Mouse (Mus musculus): ENCODE measurements around the gene Cep72. TPM values are rescaled to one million over a fixed set of nuclear protein-coding genes. Genes with fewer than 3 reads are reported as not detected.
"Not testable (repeated sequence)": the region's sequence is repeated elsewhere in the genome, so short reads cannot be mapped to it uniquely, and the experiment has no call there.

The Cep72 gene
- polyA plus RNA-seq (2017; shearing (Covaris generic)), result 10 to 100 TPM; 10.2 to 11.0 TPM

DNA sequence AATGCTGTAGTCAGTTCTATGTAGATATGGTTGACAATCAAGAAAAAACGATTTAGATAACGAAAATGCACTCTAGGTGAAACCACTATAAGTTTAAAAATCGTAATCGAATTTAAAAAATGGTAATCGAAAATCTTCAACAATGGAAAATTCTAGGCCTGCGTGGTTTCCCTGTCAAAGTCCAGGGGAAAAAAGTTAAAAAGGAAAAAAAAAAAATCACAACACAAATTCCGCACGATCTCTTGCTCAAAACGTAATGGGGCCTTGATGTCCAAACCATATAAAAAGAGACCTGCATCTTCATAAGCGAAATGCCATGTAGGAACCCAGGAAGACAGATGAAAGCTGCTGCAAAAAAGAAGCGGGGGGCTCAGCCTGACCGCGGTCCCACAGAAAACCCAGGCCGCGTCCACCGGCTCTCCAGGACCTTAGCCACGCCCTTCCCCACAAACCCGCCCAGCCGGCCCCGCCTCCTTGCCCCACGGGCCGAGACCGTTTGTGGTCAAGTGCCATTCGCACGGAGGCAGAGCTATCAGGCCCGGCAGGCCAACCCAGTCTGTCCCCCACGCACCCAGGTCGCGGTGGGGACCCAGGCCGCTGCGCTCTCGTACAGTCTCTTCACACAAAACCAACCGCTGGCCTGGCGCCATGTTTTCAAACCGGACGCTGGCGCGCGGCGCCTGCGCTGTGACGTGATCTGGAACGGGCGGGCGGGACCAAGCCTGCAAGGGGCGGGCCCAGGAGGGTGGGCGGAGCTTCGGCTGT is at the start of gene Cep72:
Gene Cep72 (minus strand): TSS at position 687 of the 765 bp plus-strand sequence.
- ATAC-seq, result peak; percentile 96

DNA sequence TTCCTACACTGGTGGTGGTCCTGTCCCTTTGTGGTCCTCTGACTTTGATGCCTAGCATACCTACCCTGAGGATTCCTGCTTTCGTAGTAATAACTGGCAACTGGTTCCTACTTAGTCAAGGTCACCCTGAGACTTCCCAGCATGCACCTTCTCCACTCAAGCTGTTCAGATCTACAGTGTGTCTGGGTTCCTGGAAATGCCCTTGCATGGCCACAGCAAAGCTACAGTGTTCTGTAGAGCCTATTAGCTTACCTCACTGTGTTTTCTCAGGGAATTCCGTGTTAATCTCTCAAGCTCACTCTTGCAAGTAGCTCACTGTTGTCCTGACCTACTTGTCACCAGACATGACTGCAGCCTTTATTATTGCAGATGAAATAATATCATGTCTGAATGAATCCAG is 45.3 kb upstream of the Cep72 start:
- no peak for ATAC-seq

DNA sequence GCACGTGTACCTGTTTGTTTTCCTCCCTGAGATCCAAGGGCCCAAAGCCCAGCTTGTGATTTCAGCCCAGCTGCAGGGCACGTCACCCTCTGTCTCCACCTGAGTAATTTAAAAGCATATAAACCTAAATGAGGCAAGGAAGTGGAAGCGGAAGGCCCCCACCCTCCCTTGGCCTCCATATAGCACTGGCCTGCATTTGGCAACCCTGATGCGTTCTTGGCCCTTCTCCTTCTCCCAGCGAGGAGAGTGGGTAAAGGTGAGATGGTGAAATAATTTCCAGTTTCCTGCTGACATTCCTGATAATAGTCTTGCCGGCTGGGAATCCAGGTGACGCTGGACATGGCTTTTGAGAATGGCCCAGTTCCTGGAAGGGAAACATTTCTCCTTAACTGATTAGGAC is 42.3 kb upstream of the Cep72 start:
- no peak for ATAC-seq

DNA sequence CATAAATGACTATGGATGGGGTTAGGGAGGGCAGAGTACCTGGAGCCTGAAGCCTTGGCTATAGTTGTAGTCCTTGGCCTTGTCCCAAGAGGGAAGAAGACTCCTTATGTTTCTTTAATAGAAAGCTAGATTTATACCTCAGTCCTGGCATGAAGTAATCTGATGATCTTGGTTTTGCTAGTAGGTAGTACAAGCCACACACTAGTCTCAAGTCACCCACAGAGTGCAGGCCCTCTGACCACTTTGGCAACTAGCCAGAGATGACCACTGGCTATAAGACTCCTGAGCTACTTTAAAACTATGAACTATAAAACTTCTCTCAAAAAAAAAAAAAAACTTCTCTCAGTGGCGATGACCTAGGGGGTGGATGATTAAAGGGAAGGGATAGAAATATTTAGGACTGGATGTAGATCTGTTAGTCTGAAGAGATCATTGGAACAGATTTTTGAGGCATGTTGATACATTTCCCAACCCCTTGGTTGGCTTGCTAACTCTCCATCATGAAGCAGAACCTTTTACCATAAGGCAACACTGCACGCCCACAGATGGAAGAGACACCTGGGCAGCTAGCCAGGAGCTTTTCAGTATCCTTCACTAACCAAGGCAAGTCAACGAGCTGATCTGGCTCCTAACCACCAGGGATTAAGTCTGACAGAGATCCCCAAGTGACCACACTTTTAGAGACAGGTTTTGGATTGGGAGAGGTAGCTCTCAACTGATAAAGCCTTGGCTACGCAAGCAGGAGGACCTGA is 40.9 kb upstream of the Cep72 start:
- no peak for ATAC-seq

DNA sequence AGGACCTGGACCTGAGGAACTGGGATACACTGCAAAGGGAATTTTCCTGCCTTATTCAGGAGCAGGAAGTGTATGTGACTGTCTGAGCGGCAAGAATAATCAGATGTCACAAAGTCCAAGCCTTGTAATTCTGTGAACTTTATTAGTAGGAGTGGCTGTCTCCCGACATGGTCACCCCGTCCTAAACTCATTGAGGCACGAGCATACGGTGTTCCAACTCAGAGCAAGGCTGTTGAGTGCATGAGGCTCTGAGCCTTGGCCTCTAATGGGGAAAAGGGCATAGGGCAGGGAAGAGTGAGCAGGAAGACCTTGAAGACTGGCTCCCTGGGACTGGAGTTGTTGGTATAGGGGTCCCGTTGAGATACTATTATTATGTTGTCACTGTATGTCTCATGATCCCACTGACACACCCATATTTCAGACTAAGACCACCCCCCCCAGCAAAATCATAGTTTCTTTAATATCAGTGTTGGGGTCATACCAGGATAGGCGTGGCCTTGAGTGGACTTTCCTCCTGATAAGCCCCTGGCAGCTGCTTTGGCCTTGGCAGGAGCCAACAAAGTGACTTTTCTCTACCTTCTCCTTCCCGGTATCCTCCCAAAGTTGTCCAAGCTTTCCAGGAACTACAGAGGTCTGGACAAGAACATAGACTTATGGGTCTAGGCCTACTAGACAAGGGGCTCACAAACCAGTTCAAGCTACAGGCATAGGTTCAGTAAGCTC is 40.2 kb upstream of the Cep72 start:
- no peak for ATAC-seq

DNA sequence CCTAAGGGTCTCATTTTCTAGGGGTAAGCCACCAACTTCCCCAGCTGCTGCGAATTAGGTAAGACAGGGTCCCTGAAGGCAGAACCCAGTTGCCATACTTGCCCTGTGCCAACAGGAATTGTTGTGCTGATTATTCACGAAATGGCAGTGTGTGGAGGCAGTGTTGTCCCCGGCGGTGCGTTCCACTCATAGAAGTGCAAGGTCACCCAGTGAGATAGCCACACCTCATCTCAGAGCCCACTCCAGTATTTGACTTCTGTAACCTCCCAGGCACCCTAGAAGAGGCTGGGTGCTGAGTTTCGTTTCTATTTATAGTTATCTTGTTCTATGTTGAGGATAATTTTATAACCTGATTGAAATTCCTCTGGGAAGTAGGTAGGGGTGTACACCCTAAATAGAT is 36.8 kb upstream of the Cep72 start:
- ATAC-seq, result no peak

DNA sequence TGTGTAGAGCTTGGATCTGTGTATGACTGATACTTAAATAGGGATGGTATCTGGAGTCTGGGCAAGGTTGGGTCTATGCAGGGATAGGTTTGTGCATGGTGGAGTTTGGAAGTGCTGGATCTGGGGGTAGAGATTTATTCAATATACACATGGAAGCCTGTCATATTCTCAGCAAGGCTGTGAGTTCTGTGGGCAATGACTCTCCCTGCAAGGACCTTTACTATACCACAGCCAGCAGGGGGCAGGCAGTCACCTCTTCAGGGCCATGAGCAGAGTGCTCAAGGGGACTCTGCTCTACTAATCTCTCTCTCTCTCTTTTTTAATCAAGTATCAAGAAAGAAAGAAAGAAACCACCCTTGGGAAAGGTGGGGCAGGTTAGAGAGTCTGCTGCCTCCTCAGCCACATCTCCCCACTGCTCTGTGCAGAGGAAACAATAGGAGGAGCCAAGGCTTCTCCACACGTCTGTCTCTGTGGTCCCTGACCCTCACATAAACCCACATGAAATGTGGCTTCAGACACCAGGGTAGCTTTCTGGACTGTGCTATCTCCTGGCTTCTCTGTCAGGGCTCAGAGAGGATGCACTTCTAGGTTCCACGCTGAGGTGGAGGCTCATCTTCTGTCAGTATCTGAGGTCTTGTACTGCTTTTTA is 34.7 kb upstream of the Cep72 start:
- peak; percentile 47 for ATAC-seq

DNA sequence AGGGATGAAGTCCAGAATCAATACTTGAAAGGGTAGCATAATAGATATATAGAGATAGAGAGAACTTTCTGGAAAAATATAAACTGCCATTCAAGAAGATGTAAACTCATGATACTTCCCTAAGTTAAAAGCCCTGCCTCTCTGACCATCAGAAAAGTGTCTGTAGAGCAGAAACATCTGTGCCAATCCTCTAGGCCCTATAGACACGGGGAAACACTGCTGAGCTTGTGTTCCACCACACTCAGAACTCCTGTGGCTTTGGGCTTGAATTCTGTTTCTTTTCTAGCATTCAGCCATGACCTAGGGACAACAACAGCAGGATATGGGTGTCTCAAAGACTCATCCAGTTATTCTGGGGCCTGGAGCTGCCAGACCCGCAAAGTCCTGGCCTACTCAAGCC is 33.8 kb upstream of the Cep72 start:
- ATAC-seq, result no peak

DNA sequence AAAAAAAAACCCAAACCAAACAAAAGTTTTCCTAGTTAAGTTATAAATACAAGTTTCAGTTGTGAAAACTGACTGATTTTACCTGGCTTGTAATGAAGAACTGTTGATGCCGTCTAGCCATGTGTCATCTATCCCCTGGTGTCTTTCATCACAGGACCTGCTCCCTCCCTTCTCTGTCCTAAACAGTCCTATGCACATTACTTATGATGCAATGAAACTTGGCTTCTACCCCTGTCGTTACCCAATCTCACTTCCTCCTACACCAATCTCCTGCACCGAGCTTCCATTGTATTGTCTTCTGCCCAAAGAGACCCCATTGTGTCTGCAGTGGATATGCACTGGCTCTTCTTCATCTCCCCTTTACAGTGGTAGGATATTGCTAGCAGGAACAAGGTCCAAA is 28.2 kb upstream of the Cep72 start:
- ATAC-seq, result no peak

DNA sequence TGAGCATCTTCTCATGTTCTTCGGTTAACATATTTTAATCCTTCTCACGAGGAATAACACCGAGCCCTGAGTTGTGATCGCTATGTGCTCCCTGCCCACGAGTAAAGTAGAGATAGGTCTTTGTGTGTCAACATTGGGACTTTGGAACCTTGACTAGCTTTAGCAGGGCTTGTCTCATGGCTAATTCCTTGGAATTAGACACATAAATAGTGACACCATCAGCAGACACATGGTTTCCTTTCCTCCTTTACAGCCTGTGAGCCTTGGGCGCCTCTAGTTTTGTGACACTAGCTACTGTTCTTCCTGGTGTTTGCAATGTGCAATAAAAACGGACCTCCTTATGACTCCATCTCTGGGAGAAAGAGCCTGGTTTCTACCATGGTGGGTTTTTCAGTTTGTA is 11.3 kb upstream of the Cep72 start:
- ATAC-seq, result no peak

DNA sequence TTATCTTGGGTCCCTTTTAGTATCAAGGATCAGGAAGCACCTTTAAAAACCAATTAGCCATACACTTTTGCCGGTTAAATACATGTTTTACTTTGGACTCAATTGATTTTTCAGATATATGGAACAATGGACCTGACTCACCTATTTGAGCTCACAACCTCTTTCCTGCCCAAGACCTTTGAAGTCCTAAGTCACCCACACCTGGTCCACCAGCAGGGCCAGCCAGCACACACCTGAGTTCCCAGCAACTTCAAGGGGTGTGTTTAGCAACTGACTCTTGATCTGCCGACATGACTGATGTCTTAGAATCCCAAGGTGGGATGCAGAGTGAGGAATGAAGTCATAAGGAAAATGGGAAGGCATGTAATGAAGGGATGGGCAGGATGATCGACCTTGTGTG is 9.6 kb upstream of the Cep72 start:
- no peak for ATAC-seq

DNA sequence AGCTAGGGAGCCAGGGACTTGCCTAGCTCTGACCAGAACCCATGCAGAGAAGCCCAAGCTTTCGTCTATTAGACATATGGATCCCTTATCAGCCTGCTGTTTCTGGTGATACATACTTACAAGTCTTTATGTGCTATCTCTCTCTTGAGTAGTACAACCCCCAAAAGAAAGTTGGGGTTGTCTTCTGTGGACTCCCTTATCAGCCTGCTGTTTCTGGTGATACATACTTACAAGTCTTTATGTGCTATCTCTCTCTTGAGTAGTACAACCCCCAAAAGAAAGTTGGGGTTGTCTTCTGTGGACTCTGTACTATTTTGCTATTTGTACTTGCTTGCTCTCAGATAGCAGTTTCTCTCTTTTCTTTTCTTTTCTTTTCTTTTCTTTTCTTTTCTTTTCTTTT is 9.1 kb upstream of the Cep72 start:
- ATAC-seq, result not testable (repeated sequence)

DNA sequence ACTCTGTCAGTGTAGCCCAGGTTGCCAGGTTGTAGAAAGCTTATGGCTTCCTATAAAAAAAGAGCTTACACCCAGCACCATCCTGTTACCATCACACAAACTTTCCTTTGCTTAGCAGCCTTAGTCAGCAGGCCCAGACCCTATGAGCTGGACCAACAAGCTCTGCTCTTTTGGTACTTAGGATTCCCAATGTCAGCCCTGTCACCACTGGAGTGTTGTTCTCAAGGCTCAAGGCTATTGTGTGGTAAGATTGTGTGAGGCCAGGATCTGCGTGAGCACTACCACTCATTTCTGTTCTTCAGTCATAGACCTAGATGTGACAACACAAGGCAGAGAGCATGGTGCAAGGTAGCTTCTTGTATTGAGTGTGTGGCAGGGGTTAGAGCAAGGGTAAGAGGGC is 4.5 kb upstream of the Cep72 start:
- ATAC-seq, result no peak

DNA sequence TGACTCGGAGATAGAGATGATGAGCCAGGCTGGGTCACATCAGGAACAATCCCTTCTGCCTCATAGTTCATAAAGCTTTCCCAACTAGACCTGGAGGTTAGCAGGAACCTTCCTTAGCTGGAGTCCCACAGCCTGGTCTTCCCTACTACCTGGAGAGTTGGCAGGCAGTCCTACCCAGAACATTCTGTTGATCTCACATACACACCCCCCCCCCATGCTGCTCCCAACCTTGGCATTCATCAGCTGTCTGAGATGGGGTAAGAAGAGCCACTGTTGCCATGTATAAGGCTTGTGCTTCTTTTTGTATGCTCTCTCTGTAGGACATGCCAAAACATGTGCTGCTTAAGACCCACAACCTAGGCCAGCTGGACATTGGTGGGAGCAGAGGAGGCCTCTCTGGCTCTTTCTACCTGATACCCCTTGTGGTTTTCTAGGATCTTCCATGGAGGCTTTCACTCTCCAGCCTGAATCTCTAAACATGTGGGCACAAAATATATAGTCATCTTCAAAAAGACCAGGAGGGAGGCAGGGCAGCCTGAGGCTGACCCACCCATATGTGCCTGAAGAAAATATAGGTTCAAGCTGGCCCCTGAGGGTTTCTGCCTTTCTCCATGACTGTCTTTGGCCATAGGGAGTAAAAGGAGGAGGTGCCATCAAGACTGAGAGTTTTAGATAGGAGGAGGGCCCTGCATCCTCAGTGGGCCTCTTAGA is 1.4 kb upstream of the Cep72 start:
- ATAC-seq, result no peak

DNA sequence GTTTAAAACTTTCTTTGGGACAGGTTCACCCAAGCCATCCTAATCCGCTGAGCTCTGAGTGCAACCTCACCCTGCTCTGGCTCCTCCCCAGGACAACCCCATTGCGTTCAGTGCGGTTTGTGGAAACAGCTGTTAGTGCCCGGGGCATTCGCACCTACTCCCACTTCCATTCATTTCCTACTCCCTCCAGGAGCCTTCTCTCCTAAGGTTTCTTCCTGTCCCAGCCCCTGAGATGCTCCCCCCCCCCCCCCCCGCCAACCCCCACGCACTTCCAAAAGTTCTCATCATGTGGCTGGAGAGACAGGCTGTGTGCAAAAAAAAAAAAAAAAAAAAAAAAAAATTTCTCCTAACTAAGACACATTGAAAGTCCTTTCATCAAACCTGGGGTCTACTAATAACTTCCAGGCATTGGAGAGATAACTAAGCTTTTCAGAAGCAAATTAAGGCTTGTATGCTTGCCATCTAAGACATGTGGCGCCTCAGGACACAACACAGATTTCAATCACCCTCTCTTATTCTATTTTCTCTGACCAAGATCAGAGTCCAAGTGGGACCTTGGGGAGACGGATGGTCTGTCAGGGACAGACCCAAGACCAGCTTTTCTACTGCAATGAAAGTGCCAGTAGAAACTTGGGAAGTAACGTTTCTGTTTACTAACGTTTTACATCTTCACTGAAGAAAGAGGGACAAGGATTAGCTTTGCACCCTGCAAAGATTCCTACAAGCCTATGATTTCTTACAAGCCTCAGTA is 454 bp upstream of the Cep72 start:
- ATAC-seq, result no peak

DNA sequence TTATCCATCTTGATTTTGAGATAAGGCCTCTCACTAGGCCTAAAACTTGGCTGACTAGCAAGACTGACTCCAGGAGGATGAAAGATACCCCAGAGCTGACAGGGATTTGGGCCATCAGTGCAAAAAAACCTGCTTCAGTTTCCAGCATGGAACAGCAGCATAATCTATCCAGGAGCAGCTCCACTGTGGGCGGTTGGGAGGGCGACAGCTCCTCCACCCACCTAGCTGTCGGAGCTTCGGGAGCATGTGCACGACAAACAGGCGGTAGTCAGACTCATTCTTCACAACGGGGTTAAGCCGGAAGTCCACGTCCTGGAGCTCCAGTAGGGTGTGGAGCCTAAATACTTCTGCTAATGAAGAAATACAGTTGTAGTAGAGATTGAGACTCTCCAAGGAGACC is 4.0 kb downstream of the Cep72 start:
- ATAC-seq, result no peak

DNA sequence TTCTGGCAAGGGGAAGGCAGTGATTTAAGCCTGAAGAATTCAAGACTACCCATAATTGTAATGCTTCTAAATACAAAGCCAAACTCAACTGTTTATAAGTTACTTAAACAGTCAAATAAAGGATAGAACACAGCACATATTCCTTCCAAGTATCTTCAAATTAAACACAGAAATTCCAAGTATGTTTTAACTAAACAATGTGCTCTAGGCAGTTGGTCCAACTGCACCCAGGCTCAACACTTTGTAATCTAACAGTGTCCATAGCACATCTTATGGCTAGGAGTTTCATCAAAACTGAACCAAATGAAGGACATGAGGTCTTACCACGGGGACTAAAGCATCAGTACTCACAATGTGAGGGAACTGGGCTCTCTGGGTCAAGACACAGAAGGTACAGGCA is 5.9 kb downstream of the Cep72 start:
- ATAC-seq, result no peak

DNA sequence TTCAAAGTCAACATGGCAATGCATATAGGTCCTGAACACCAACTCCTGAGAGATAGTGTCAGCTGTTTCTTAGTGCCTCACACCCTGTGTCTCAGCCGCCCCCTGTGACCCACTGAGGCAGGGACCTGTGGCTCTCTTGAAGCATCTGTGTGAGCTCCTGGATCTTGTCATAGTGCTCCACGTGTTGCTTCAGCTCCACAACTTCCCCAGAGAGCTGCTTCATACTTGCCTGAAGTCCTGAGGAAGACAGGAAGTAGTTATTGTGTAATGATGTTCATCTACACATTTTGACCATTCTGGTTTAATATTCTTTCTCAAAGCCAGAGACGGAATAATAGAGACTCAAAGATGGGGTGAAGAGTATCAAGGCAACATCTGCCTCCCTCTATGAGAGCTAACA is 22.2 kb downstream of the Cep72 start:
- no peak for ATAC-seq

DNA sequence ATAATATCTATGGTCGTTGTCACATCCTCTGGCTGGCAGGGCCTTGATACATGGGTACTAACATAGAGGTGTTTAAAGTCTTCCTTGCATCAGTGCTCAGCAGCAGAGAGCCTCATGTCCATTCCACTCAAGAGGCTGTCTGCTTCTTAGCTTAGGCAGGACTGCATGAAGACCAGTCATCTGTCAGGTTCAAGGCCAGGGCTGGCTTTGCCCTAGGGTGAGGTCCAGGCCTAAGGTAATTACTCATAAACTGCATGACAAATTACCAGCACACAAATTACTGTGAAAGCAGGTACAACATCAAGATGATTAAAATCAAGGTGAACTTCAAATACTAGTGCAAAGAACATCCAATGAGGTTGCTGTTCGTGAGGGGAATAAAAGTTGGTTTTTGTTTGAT is 26.3 kb downstream of the Cep72 start:
- no peak for ATAC-seq

DNA sequence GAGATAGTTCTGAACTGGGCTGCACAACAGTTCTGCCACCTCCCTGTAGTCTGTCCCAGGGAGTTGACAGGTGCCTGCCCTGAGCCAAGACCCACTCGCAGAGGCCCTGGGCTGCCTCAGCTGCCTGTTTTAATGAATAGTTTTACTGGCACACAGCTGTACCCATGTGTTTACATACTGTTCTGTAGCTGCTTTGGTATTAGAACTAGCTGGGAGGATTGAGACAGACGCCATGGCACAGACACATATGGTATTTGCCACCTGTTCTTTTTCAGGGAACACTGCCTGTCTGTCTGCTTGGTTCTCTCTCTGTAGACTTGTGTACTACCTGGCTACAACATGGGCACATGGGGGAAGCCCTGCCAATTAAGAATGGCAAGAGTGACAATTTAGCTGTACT is 27.3 kb downstream of the Cep72 start:
- no peak for ATAC-seq

DNA sequence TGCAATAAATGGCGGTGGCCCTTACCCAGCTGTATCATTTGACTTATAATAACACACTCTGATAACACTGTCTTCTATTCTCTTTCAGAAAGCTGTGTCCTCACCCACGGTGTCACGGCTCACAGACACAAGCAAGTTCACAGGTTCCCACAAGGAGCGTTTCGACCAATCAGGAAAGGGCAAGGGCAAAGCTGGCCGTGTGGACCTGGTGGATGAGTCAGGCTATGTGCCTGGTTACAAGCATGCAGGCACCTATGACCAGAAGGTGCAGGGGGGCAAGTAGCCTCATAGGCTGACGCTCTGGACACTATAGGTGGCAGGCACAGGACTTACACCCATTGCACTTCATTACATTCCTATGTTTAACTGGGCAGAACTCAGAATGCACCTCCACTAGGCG is 31.0 kb downstream of the Cep72 start:
- no peak for ATAC-seq

DNA sequence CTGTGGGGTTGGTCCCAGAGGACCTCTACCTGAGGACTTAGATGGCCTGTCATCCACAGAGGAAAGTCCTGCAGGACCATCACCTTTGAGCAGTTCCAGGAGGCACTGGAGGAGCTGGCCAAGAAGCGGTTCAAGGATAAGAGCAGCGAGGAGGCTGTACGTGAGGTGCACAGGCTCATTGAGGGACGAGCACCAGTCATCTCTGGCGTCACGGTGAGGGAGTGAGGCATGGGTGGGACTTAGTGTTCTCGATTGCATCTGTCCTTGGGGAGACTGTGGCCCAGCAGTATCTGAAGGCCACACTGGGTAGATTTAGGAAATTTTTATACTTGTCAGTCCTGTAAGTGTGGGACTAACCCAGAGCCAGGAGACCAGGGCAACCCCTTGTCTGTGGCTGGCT is 31.4 kb downstream of the Cep72 start:
- ATAC-seq, result no peak
